Mouse (Mus musculus): ENCODE measurements around the gene Tssk1. TPM values are rescaled to one million over a fixed set of nuclear protein-coding genes. Genes with fewer than 3 reads are reported as not detected.

The Tssk1 gene
- polyA plus RNA-seq, 1 experiment from 2014 or later = 0.08 TPM

GRCm38 (mm10) chr16:17865293-17865692, 28.7 kb upstream of the Tssk1 start:
- no peak for ATAC-seq (ENCODE audit: low read depth)
- Histone ChIP-seq H3K4me2 (ENCODE audit: low read depth, low read length) (no peak overlapping the region), H3K27me3 (ENCODE audit: control insufficient read depth, insufficient read depth, low read length) (no peaks in the 10 kb centered on the region), H3K27ac (ENCODE audit: low read depth, low read length) (no peak overlapping the region), H3K9ac (replicated peaks; ENCODE audit: low read depth, low read length) (no peak overlapping the region), H3K4me3 (ENCODE audit: low read depth, low read length) (no peak overlapping the region), H3K36me3 (ENCODE audit: control insufficient read depth, insufficient read depth, low read length) (no peaks in the 10 kb centered on the region), H3K9me3 (ENCODE audit: control insufficient read depth, low read length) (no peaks in the 10 kb centered on the region), H3K4me1 (ENCODE audit: control insufficient read depth, insufficient read depth, low read length) (no peaks in the 10 kb centered on the region)
- 98% methylated on average over 2 of the region's 2 CpGs for WGBS

DNA sequence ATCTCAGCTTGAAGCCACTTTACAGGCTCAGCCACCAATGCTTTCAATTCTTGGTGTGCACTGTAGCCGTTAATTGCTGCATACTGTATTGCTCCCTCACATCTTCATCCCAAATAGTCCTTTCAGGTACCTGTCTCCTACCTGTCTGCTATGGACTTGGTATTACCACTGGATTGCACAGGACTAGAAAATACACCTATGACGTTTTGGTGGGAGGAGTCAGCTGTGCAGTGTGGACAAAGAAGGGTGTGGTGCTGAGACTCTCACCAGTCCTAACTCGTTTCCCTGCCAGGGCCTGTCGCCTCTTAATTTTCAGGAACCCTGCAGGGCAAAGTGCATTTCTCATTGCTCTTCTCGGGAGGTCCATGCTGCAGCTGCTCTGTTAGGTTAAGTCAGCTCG, 28.3 kb upstream of the Tssk1 start:
- H3K4me3 ChIP-seq (ENCODE audit: low read depth, low read length) = no peak overlapping the region
- ATAC-seq (ENCODE audit: low read depth) = no peak
- WGBS = 74% methylated on average over 6 of the region's 6 CpGs
- no peak overlapping the region for H3K27ac ChIP-seq (ENCODE audit: low read depth, low read length)
- no peak overlapping the region for H3K9ac ChIP-seq (replicated peaks; ENCODE audit: low read depth, low read length)
- H3K9me3 ChIP-seq (ENCODE audit: control insufficient read depth, low read length) = no peaks in the 10 kb centered on the region
- H3K4me1 ChIP-seq (ENCODE audit: control insufficient read depth, insufficient read depth, low read length) = no peaks in the 10 kb centered on the region
- peaks cover 1% of the 10 kb centered on the region; the same call in 1 of the 2 replicates for H3K36me3 ChIP-seq (ENCODE audit: control insufficient read depth, insufficient read depth, low read length)
- no peak overlapping the region for H3K4me2 ChIP-seq (ENCODE audit: low read depth, low read length)
- H3K27me3 ChIP-seq (ENCODE audit: control insufficient read depth, insufficient read depth, low read length) = no peaks in the 10 kb centered on the region

DNA sequence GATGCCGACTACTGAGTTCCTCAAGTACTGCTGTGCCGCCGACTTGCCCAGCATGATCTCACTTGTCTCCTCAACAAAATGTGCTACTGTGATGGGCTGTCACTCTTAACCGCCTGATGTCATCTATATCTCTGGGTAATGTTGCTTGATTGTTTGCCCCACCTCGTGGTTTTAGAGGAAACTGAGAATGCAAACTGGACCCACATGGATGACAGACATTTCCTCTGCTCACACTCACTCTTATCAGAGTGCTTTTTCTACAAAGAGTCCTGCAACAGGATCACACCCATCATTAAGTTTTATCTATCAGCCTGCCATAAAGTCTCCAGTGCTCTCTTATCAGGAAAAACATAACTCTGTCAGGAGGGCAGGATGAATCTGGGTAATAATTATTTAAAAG, 22.8 kb upstream of the Tssk1 start:
- Histone ChIP-seq H3K27ac (ENCODE audit: low read depth, low read length) (no peak overlapping the region), H3K4me2 (ENCODE audit: low read depth, low read length) (no peak overlapping the region), H3K9ac (replicated peaks; ENCODE audit: low read depth, low read length) (no peak overlapping the region), H3K4me1 (ENCODE audit: control insufficient read depth, insufficient read depth, low read length) (no peaks in the 10 kb centered on the region), H3K9me3 (ENCODE audit: control insufficient read depth, low read length) (no peaks in the 10 kb centered on the region), H3K4me3 (ENCODE audit: low read depth, low read length) (no peak overlapping the region), H3K36me3 (ENCODE audit: control insufficient read depth, insufficient read depth, low read length) (peaks cover 18% of the 10 kb centered on the region), H3K27me3 (ENCODE audit: control insufficient read depth, insufficient read depth, low read length) (no peaks in the 10 kb centered on the region)
- 88% methylated on average over 5 of the region's 5 CpGs for WGBS
- no peak for ATAC-seq (ENCODE audit: low read depth)

- Histone ChIP-seq H3K4me1 (ENCODE audit: control insufficient read depth, insufficient read depth, low read length) (no peaks in the 10 kb centered on the region), H3K9me3 (ENCODE audit: control insufficient read depth, low read length) (no peaks in the 10 kb centered on the region), H3K4me3 (ENCODE audit: low read depth, low read length) (no peak overlapping the region), H3K9ac (replicated peaks; ENCODE audit: low read depth, low read length) (no peak overlapping the region), H3K27me3 (ENCODE audit: control insufficient read depth, insufficient read depth, low read length) (no peaks in the 10 kb centered on the region), H3K36me3 (ENCODE audit: control insufficient read depth, insufficient read depth, low read length) (peaks cover 18% of the 10 kb centered on the region), H3K4me2 (ENCODE audit: low read depth, low read length) (no peak overlapping the region), H3K27ac (ENCODE audit: low read depth, low read length) (no peak overlapping the region)
- ATAC-seq (ENCODE audit: low read depth) = no peak
- WGBS = 78% methylated on average over 4 of the region's 4 CpGs
These were observed 21.0 kb upstream of the Tssk1 start for GRCm38 (mm10) chr16:17872995-17873394.

GRCm38 (mm10) chr16:17875174-17875573, 18.8 kb upstream of the Tssk1 start:
- Histone ChIP-seq H3K4me2 (ENCODE audit: low read depth, low read length) (no peak overlapping the region), H3K9me3 (ENCODE audit: control insufficient read depth, low read length) (no peaks in the 10 kb centered on the region), H3K27me3 (ENCODE audit: control insufficient read depth, insufficient read depth, low read length) (no peaks in the 10 kb centered on the region), H3K4me3 (ENCODE audit: low read depth, low read length) (no peak overlapping the region), H3K36me3 (ENCODE audit: control insufficient read depth, insufficient read depth, low read length) (peaks cover 18% of the 10 kb centered on the region), H3K9ac (replicated peaks; ENCODE audit: low read depth, low read length) (no peak overlapping the region), H3K27ac (ENCODE audit: low read depth, low read length) (no peak overlapping the region), H3K4me1 (ENCODE audit: control insufficient read depth, insufficient read depth, low read length) (no peaks in the 10 kb centered on the region)
- 93% methylated on average over 4 of the region's 4 CpGs for whole genome bisulfite sequencing
- ATAC-seq (ENCODE audit: low read depth) = no peak

DNA sequence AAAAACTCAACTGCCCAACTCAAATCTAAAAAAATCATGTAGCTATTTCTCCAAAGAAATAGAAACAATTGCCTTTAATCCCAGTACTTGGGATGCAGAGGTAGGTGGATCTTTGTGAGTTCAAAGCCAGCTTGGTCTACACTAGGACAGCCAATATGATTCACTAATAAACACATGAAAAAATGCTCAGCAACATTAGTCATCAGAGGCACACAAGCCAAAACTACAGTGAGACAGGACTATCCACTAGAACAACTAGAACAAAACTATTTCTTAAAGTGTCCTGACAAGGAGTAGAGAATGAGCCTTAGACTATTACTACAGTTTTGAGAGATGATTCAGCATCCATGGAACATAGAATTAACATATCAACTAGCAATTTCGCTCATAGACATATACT, 17.9 kb upstream of the Tssk1 start:
- no peak for ATAC-seq (ENCODE audit: low read depth)
- Histone ChIP-seq H3K4me1 (ENCODE audit: control insufficient read depth, insufficient read depth, low read length) (no peaks in the 10 kb centered on the region), H3K36me3 (ENCODE audit: control insufficient read depth, insufficient read depth, low read length) (peaks cover 14% of the 10 kb centered on the region), H3K9me3 (ENCODE audit: control insufficient read depth, low read length) (no peaks in the 10 kb centered on the region), H3K4me2 (ENCODE audit: low read depth, low read length) (no peak overlapping the region), H3K9ac (replicated peaks; ENCODE audit: low read depth, low read length) (no peak overlapping the region), H3K27ac (ENCODE audit: low read depth, low read length) (no peak overlapping the region), H3K4me3 (ENCODE audit: low read depth, low read length) (no peak overlapping the region), H3K27me3 (ENCODE audit: control insufficient read depth, insufficient read depth, low read length) (no peaks in the 10 kb centered on the region)
- WGBS = 98% methylated on average over 1 of the region's 1 CpGs

DNA sequence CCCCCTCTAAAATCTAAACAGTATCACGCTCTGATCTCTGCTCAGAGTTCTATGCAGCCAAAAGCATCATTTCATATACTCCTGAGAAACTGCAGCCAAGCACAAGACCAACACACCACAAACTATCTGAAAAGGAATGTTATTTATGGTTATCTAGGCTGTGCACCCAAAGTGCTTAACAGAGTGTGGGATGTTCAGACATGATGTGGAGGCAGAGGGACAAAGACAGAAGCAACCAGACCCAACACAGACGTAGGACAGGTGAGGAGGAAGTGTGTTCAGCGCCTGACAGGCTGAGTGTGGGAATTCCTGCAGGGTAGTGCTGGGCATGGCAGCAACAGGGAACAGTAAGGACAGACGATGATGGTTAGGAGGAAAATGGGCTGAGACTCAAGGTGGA, 14.5 kb upstream of the Tssk1 start:
- Histone ChIP-seq H3K9me3 (ENCODE audit: control insufficient read depth, low read length) (no peaks in the 10 kb centered on the region), H3K4me3 (ENCODE audit: low read depth, low read length) (no peak overlapping the region), H3K9ac (replicated peaks; ENCODE audit: low read depth, low read length) (no peak overlapping the region), H3K27me3 (ENCODE audit: control insufficient read depth, insufficient read depth, low read length) (no peaks in the 10 kb centered on the region), H3K4me2 (ENCODE audit: low read depth, low read length) (no peak overlapping the region), H3K27ac (ENCODE audit: low read depth, low read length) (no peak overlapping the region), H3K4me1 (ENCODE audit: control insufficient read depth, insufficient read depth, low read length) (no peaks in the 10 kb centered on the region), H3K36me3 (ENCODE audit: control insufficient read depth, insufficient read depth, low read length) (no peaks in the 10 kb centered on the region)
- WGBS = 95% methylated on average over 4 of the region's 4 CpGs
- no peak for ATAC-seq (ENCODE audit: low read depth)

DNA sequence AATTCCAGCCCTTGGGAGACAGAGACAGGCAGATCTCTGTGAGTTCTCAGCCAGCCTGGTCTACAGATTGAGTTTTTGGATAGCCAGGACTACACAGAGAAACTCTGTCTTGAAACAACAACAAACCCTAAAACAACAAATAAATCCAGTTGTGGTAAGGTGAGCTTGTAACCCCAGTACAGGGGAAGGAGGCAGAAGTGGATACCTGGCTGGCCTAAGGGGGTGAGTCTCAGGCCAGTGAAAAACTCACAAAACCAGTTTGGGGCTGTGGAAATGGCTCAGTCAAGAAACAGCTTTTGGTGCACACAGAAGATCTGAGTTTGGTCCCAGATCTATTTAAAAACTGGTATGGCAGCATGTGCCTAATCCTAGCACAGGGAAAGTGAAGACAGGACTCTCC, 11.8 kb upstream of the Tssk1 start:
- Histone ChIP-seq H3K27ac (ENCODE audit: low read depth, low read length) (no peak overlapping the region), H3K4me2 (ENCODE audit: low read depth, low read length) (no peak overlapping the region), H3K9me3 (ENCODE audit: control insufficient read depth, low read length) (no peaks in the 10 kb centered on the region), H3K4me1 (ENCODE audit: control insufficient read depth, insufficient read depth, low read length) (no peaks in the 10 kb centered on the region; the same call in 1 of the 2 replicates), H3K9ac (replicated peaks; ENCODE audit: low read depth, low read length) (no peak overlapping the region), H3K36me3 (ENCODE audit: control insufficient read depth, insufficient read depth, low read length) (no peaks in the 10 kb centered on the region), H3K4me3 (ENCODE audit: low read depth, low read length) (no peak overlapping the region), H3K27me3 (ENCODE audit: control insufficient read depth, insufficient read depth, low read length) (no peaks in the 10 kb centered on the region)
- no peak for ATAC-seq (ENCODE audit: low read depth)

- ATAC-seq (ENCODE audit: low read depth) = no peak
- Histone ChIP-seq H3K36me3 (ENCODE audit: control insufficient read depth, insufficient read depth, low read length) (no peaks in the 10 kb centered on the region), H3K27ac (ENCODE audit: low read depth, low read length) (no peak overlapping the region), H3K9me3 (ENCODE audit: control insufficient read depth, low read length) (no peaks in the 10 kb centered on the region), H3K9ac (replicated peaks; ENCODE audit: low read depth, low read length) (no peak overlapping the region), H3K4me3 (ENCODE audit: low read depth, low read length) (no peak overlapping the region), H3K4me1 (ENCODE audit: control insufficient read depth, insufficient read depth, low read length) (no peaks in the 10 kb centered on the region; the same call in 1 of the 2 replicates), H3K4me2 (ENCODE audit: low read depth, low read length) (no peak overlapping the region), H3K27me3 (ENCODE audit: control insufficient read depth, insufficient read depth, low read length) (no peaks in the 10 kb centered on the region)
- WGBS = 95% methylated on average over 6 of the region's 6 CpGs
These were observed 9.9 kb upstream of the Tssk1 start for GRCm38 (mm10) chr16:17884116-17884515.

All from neural tube, embryonic 14.5 days (tissue).